Mouse (Mus musculus): Measurements from ENCODE around the gene Khdc4. TPM values are rescaled to one million over a fixed set of nuclear protein-coding genes. Genes with fewer than 3 reads are reported as not detected.

Khdc4 gene
- total and polyA plus RNA-seq, 3 experiments, result 35.2 to 56.6 (median 53.6) TPM

DNA sequence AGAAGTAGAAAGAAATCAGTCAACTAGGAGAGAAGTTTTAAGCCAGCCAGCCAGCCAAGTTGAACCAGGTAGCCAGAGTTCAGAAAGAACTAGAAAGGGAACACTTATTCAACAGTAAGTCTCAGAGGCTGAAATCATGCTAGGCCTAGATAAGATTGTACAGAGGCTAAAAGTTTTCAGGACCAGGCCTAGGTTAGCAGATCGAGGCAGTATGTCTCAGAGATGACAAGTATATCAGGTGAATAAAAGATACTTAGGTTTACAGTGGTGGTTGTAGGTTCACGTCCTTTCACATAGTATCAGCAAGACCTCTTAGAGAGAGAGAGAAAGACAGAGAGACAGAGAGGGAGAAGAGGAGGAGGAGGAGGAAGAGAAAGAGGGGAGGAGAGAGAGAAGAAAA, 1.8 kb upstream of the Khdc4 start:
- Histone ChIP-seq H3K79me2 (replicated peaks; ENCODE audit: control insufficient read depth, extremely low read depth, insufficient read depth, poor library complexity, severe bottlenecking) (peaks cover 27% of the 10 kb centered on the region), H3K9ac (ENCODE audit: insufficient read depth, low read depth) (no peak overlapping the region), H3K4me1 (ENCODE audit: control insufficient read depth in 1 of 2, insufficient read depth in 2 of 2) (peaks cover 0 to 17% of the 10 kb centered on the region in 2 experiments; a peak in 2 of 4 replicates), H3K4me2 (ENCODE audit: insufficient read depth, low read depth, poor library complexity, severe bottlenecking) (no peak overlapping the region), H3K27ac (ENCODE audit: insufficient read depth, low read depth) (no peak overlapping the region), H3K9me3 (replicated peaks; ENCODE audit: low read length) (no peaks in the 10 kb centered on the region), H3K4me3 (replicated peaks in 1 of 3; ENCODE audit: low read depth in 2 of 3, low read length in 2 of 3, poor library complexity in 1 of 3) (no peak overlapping the region), H3K27me3 (replicated peaks) (no peaks in the 10 kb centered on the region), H3K36me3 (replicated peaks in 1 of 2; ENCODE audit: control insufficient read depth in 1 of 2, insufficient read depth in 1 of 2, low read length in 1 of 2) (peaks cover 6 to 13% of the 10 kb centered on the region in 2 experiments)
- in situ Hi-C loops (cut with MboI; ENCODE audit: low pct_ligation_motif_present, low pct_unique_long_range_greater_than_20kb, low sequenced_read_pairs), result loop anchor here (25.0 kb wide), 1 partner anchor 178 kb away; no protein-coding TSS in a partner anchor
- no peak for DNase-seq (ENCODE audit: extremely low read depth)
- dilution Hi-C loops (cut with MboI; ENCODE audit: extremely low pct_ligation_motif_present, extremely low pct_unique_long_range_greater_than_20kb, low sequenced_read_pairs), result no loop called here
- TF ChIP-seq USF2 (conservative IDR thresholded peaks at IDR 0.05; ENCODE audit: low read depth, low read length) (no peak), ZMIZ1 (IDR thresholded peaks at IDR 0.05; ENCODE audit: low read depth, low read length) (no peak), JUND (conservative IDR thresholded peaks at IDR 0.05; ENCODE audit: low read depth, low read length) (no peak), IRF4 (IDR thresholded peaks at IDR 0.05; ENCODE audit: low read depth, low read length) (no peak), ZC3H11A (IDR thresholded peaks at IDR 0.05; ENCODE audit: low read depth, low read length) (no peak), E2F4 (IDR thresholded peaks at IDR 0.05; ENCODE audit: insufficient replicate concordance, low read depth, low read length) (no peak), NRF1 (IDR thresholded peaks at IDR 0.05; ENCODE audit: low read depth, low read length) (no peak), TBP (conservative IDR thresholded peaks at IDR 0.05; ENCODE audit: low read depth, low read length) (no peak), PAX5 (IDR thresholded peaks at IDR 0.05; ENCODE audit: low read length) (no peak), POLR2AphosphoS2 (IDR thresholded peaks at IDR 0.05; ENCODE audit: low read depth, low read length) (no peak), MAFK (IDR thresholded peaks at IDR 0.05; ENCODE audit: insufficient replicate concordance, low read length) (no peak), POLR2A (IDR thresholded peaks at IDR 0.05; ENCODE audit: low read depth, low read length) (no peak), MXI1 (IDR thresholded peaks at IDR 0.05; ENCODE audit: low read depth, low read length) (no peak), MYC (IDR thresholded peaks at IDR 0.05; ENCODE audit: low read depth, low read length) (no peak), BHLHE40 (IDR thresholded peaks at IDR 0.05; ENCODE audit: low read depth, low read length) (no peak), MEF2A (IDR thresholded peaks at IDR 0.05; ENCODE audit: borderline replicate concordance, low read depth, low read length) (no peak), CHD2 (IDR thresholded peaks at IDR 0.05; ENCODE audit: low read length) (no peak), ETS1 (conservative IDR thresholded peaks at IDR 0.05; ENCODE audit: low read depth, low read length) (no peak)

DNA sequence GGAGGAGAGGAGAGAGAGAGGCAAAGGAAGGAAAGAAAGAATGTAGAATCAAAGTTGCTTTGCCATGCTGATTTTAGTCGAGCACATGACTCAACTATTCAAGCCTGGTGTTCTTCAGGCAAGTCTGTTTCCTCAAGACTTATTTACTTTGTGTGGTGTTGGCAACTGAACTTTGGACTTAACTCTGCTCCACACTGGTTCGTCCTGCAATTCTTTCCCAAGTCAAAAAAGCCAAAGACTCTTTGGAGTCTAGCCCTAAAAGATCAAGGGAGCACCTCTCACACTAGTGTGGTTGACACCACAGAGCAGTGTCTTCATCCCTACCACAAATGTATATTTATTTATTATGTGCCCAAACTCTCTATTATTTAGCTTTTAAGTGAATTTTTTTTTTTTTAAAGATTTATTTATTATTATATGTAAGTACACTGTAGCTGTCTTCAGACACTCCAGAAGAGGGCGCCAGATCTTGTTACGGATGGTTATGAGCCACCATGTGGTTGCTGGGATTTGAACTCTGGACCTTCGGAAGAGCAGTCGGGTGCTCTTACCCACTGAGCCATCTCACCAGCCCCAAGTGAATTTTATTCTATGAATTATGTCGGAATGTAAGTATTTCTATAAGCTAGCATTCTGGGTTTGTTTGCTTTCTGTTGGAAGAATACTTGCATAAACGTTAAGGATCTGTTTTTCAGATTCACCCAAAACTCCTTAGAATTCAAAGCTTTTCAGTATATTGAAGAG, 1.2 kb upstream of the Khdc4 start:
- dilution Hi-C loops (cut with MboI; ENCODE audit: extremely low pct_ligation_motif_present, extremely low pct_unique_long_range_greater_than_20kb, low sequenced_read_pairs) (no loop called here), in situ Hi-C loops (cut with MboI; ENCODE audit: low pct_ligation_motif_present, low pct_unique_long_range_greater_than_20kb, low sequenced_read_pairs) (loop anchor here (25.0 kb wide), 1 partner anchor 178 kb away; no protein-coding TSS in a partner anchor)
- H3K9ac ChIP-seq (ENCODE audit: insufficient read depth, low read depth), result peak overlapping the region; percentile 95
- TF ChIP-seq KAT2A (IDR thresholded peaks at IDR 0.05; ENCODE audit: insufficient replicate concordance, low read length) (no peak), TBP (conservative IDR thresholded peaks at IDR 0.05; ENCODE audit: low read depth, low read length) (0 out of 2 replicates have a peak, but pooled peaks have one; percentile 35), IRF4 (IDR thresholded peaks at IDR 0.05; ENCODE audit: low read depth, low read length) (no peak), ZNF384 (IDR thresholded peaks at IDR 0.05; ENCODE audit: low read depth, low read length) (peak; percentile 27), CTCF (conservative IDR thresholded peaks at IDR 0.05 in 1 of 2, IDR thresholded peaks at IDR 0.05 in 1 of 2; ENCODE audit: low read depth in 2 of 2, low read length in 2 of 2) (peak; percentile 11 to 38; a peak in 1 of 4 replicates)
- peaks cover 9 to 19% of the 10 kb centered on the region in 2 experiments for H3K36me3 ChIP-seq (replicated peaks in 1 of 2; ENCODE audit: control insufficient read depth in 1 of 2, insufficient read depth in 1 of 2, low read length in 1 of 2)
- H3K79me2 ChIP-seq (replicated peaks; ENCODE audit: control insufficient read depth, extremely low read depth, insufficient read depth, poor library complexity, severe bottlenecking), result peaks cover 32% of the 10 kb centered on the region
- H3K4me1 ChIP-seq (ENCODE audit: control insufficient read depth in 1 of 2, insufficient read depth in 2 of 2), result peaks cover 0 to 17% of the 10 kb centered on the region in 2 experiments; a peak in 2 of 4 replicates
- no peaks in the 10 kb centered on the region for H3K27me3 ChIP-seq (replicated peaks)
- H3K9me3 ChIP-seq (replicated peaks; ENCODE audit: low read length), result no peaks in the 10 kb centered on the region
- H3K4me2 ChIP-seq (ENCODE audit: insufficient read depth, low read depth, poor library complexity, severe bottlenecking), result peak overlapping the region; percentile 46; the same call in 1 of the 2 replicates
- peak overlapping the region; percentile 50 to 97 (median 83) for H3K4me3 ChIP-seq (replicated peaks in 1 of 3; ENCODE audit: low read depth in 2 of 3, low read length in 2 of 3, poor library complexity in 1 of 3)
- H3K27ac ChIP-seq (ENCODE audit: insufficient read depth, low read depth), result peak overlapping the region; percentile 56; the same call in 1 of the 2 replicates
- peak; percentile 19 for DNase-seq (ENCODE audit: extremely low read depth)

Measured in CH12.LX (cell line).